Mouse (Mus musculus): ENCODE measurements at regions not wholly inside any gene's neighbourhood (a gene's known extent, or its start where the extent isn't known, plus 50 kb on each side); places are given as distances from the start of the nearest gene placed in this dataset.

DNA sequence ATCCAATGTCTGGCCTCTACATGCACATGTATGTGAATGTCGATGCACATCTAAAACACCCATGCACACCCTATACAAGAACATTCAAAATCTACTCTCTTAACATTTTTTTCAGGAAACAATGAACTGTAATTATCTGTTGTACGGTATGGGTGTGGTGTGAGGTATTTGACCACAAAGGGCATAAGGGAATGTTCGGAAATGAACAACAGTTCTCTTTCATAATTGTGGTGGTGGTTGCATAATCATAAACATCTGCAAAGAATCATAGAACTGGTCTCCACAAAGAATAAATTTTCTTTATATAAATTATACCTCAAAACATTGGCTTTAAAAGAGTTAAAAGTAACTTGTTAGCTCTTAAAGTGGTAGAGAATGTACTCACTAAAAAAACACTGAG is 478.9 kb upstream of the Btbd3 start:
- TF ChIP-seq CTCF (IDR thresholded peaks at IDR 0.05; ENCODE audit: extremely low read depth, insufficient read length, insufficient replicate concordance, low read depth, low read length) (no peak), POLR2A (IDR thresholded peaks at IDR 0.05; ENCODE audit: low read depth, low read length) (no peak)
- Histone ChIP-seq H3K4me3 (ENCODE audit: low read depth, low read length) (no peak overlapping the region), H3K4me1 (ENCODE audit: control insufficient read depth, insufficient read depth, insufficient read length, low read length) (0 out of 2 replicates have a peak, but pooled peaks cover 2% of the 10 kb centered on the region), H3K27me3 (ENCODE audit: control insufficient read depth, insufficient read depth, low read length) (peaks cover 4% of the 10 kb centered on the region; the same call in 1 of the 2 replicates), H3K36me3 (ENCODE audit: control insufficient read depth, insufficient read depth, low read length) (no peaks in the 10 kb centered on the region), H3K27ac (ENCODE audit: insufficient read depth, low read depth, low read length) (no peak overlapping the region)
- 43% methylated on average over 3 of the region's 3 CpGs for WGBS

DNA sequence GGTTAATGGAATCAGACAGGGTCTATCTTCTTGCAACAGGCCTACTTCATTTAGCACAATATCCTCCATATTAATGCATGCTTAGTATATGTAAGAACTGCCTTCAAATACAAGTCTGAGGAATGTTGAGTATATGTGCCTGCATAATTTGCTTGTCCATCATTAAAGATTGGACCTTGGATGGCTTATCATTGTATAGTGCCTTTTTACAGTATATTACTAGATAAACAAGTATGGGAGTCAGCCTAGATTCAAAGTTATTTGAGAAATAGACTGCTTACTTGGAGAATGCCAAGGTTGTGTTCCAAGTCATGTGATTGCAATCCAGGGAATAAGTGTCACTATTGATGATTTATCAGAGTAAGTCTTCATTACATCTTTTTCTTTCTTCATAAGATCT is 491.6 kb upstream of the Btbd3 start:
- no peaks in the 10 kb centered on the region for H3K36me3 ChIP-seq (ENCODE audit: control insufficient read depth, insufficient read depth, low read length)
- TF ChIP-seq CTCF (IDR thresholded peaks at IDR 0.05; ENCODE audit: extremely low read depth, insufficient read length, insufficient replicate concordance, low read depth, low read length) (no peak), POLR2A (IDR thresholded peaks at IDR 0.05; ENCODE audit: low read depth, low read length) (no peak)
- no peaks in the 10 kb centered on the region for H3K27me3 ChIP-seq (ENCODE audit: control insufficient read depth, insufficient read depth, low read length)
- no peak overlapping the region for H3K4me3 ChIP-seq (ENCODE audit: low read depth, low read length)
- H3K4me1 ChIP-seq (ENCODE audit: control insufficient read depth, insufficient read depth, insufficient read length, low read length) = no peaks in the 10 kb centered on the region
- no peak overlapping the region for H3K27ac ChIP-seq (ENCODE audit: insufficient read depth, low read depth, low read length)

DNA sequence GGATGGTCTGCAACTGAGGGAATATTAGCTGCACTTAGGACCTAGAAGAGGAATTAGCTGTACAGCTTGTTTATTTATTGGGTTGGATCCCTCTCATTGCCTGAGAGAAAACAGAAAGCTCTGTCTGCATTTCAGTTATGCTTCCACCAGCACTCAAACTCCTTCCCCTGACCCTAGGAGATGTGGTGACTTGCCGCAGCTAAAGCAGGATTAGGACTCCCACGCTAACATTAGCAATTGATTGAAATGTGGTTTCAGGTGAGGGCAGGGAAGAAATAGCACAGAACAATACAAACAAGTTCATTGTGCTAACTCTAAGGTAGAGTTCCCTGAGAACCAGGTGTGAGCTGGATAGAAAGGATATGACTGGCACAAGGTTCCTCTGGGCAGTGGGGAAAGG is 496.9 kb upstream of the Btbd3 start:
- H3K27ac ChIP-seq (ENCODE audit: insufficient read depth, low read depth, low read length) = no peak overlapping the region
- 67% methylated on average over 2 of the region's 2 CpGs for WGBS
- H3K36me3 ChIP-seq (ENCODE audit: control insufficient read depth, insufficient read depth, low read length) = no peaks in the 10 kb centered on the region
- H3K27me3 ChIP-seq (ENCODE audit: control insufficient read depth, insufficient read depth, low read length) = peaks cover 4% of the 10 kb centered on the region; the same call in 1 of the 2 replicates
- H3K4me3 ChIP-seq (ENCODE audit: low read depth, low read length) = no peak overlapping the region
- TF ChIP-seq POLR2A (IDR thresholded peaks at IDR 0.05; ENCODE audit: low read depth, low read length) (no peak), CTCF (IDR thresholded peaks at IDR 0.05; ENCODE audit: extremely low read depth, insufficient read length, insufficient replicate concordance, low read depth, low read length) (no peak)
- H3K4me1 ChIP-seq (ENCODE audit: control insufficient read depth, insufficient read depth, insufficient read length, low read length) = peaks cover 3% of the 10 kb centered on the region; the same call in 1 of the 2 replicates

- peaks cover 3% of the 10 kb centered on the region; the same call in 1 of the 2 replicates for H3K4me1 ChIP-seq (ENCODE audit: control insufficient read depth, insufficient read depth, insufficient read length, low read length)
- no peak overlapping the region for H3K27ac ChIP-seq (ENCODE audit: insufficient read depth, low read depth, low read length)
- TF ChIP-seq POLR2A (IDR thresholded peaks at IDR 0.05; ENCODE audit: low read depth, low read length) = no peak
- 51% methylated on average over 4 of the region's 4 CpGs for WGBS
- no peaks in the 10 kb centered on the region for H3K36me3 ChIP-seq (ENCODE audit: control insufficient read depth, insufficient read depth, low read length)
- H3K27me3 ChIP-seq (ENCODE audit: control insufficient read depth, insufficient read depth, low read length) = peaks cover 4% of the 10 kb centered on the region; the same call in 1 of the 2 replicates
- no peak overlapping the region for H3K4me3 ChIP-seq (ENCODE audit: low read depth, low read length)
Observed at GRCm38 (mm10) chr2:137758389-137758788, 498.0 kb upstream of the Btbd3 start.

- TF ChIP-seq POLR2A (IDR thresholded peaks at IDR 0.05; ENCODE audit: low read depth, low read length) (no peak), CTCF (IDR thresholded peaks at IDR 0.05; ENCODE audit: extremely low read depth, insufficient read length, insufficient replicate concordance, low read depth, low read length) (no peak)
- Histone ChIP-seq H3K4me1 (ENCODE audit: control insufficient read depth, insufficient read depth, insufficient read length, low read length) (peaks cover 3% of the 10 kb centered on the region; the same call in 1 of the 2 replicates), H3K36me3 (ENCODE audit: control insufficient read depth, insufficient read depth, low read length) (no peaks in the 10 kb centered on the region), H3K27me3 (ENCODE audit: control insufficient read depth, insufficient read depth, low read length) (peaks cover 4% of the 10 kb centered on the region; the same call in 1 of the 2 replicates), H3K4me3 (ENCODE audit: low read depth, low read length) (no peak overlapping the region), H3K27ac (ENCODE audit: insufficient read depth, low read depth, low read length) (no peak overlapping the region)
- 51% methylated on average over 13 of the region's 13 CpGs for WGBS
Observed at GRCm38 (mm10) chr2:137757231-137758212, 498.8 kb upstream of the Btbd3 start.

DNA sequence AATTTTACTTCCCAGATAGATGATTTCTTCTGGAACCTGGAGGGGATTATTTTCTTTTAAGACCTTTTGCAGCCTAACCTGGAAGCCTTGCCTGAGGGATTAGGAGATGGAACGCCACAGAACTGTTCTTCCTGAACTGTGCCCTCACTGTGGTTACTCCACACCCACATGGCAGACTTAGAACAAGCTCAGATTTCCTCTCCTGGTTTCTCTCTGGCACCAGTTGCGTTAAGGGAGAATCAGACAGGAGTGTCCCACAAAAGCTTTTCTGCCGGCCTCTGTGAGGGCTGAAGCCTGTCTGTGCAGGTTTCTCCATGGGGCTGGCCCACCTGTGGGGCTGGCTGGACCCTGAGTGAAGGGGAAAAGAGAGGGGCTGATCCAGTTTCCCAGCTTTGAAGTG is 500.1 kb upstream of the Btbd3 start:
- Histone ChIP-seq H3K4me3 (ENCODE audit: low read depth, low read length) (no peak overlapping the region), H3K27ac (ENCODE audit: insufficient read depth, low read depth, low read length) (no peak overlapping the region), H3K36me3 (ENCODE audit: control insufficient read depth, insufficient read depth, low read length) (no peaks in the 10 kb centered on the region), H3K27me3 (ENCODE audit: control insufficient read depth, insufficient read depth, low read length) (peaks cover 4% of the 10 kb centered on the region; the same call in 1 of the 2 replicates), H3K4me1 (ENCODE audit: control insufficient read depth, insufficient read depth, insufficient read length, low read length) (peaks cover 3% of the 10 kb centered on the region; the same call in 1 of the 2 replicates)
- 9% methylated on average over 3 of the region's 3 CpGs for WGBS
- TF ChIP-seq CTCF (IDR thresholded peaks at IDR 0.05; ENCODE audit: extremely low read depth, insufficient read length, insufficient replicate concordance, low read depth, low read length) (no peak), POLR2A (IDR thresholded peaks at IDR 0.05; ENCODE audit: low read depth, low read length) (no peak)

GRCm38 (mm10) chr2:137754481-137754880 is 501.9 kb upstream of the Btbd3 start:
- peaks cover 4% of the 10 kb centered on the region; the same call in 1 of the 2 replicates for H3K27me3 ChIP-seq (ENCODE audit: control insufficient read depth, insufficient read depth, low read length)
- 97% methylated on average over 3 of the region's 3 CpGs for whole genome bisulfite sequencing
- H3K4me1 ChIP-seq (ENCODE audit: control insufficient read depth, insufficient read depth, insufficient read length, low read length) = peaks cover 3% of the 10 kb centered on the region; the same call in 1 of the 2 replicates
- H3K36me3 ChIP-seq (ENCODE audit: control insufficient read depth, insufficient read depth, low read length) = no peaks in the 10 kb centered on the region
- no peak overlapping the region for H3K27ac ChIP-seq (ENCODE audit: insufficient read depth, low read depth, low read length)
- no peak overlapping the region for H3K4me3 ChIP-seq (ENCODE audit: low read depth, low read length)
- TF ChIP-seq CTCF (IDR thresholded peaks at IDR 0.05; ENCODE audit: extremely low read depth, insufficient read length, insufficient replicate concordance, low read depth, low read length) (no peak), POLR2A (IDR thresholded peaks at IDR 0.05; ENCODE audit: low read depth, low read length) (no peak)
